Comparison of ENCODE assay signal across 24 mouse cellular contexts in the genomic region with DNA sequence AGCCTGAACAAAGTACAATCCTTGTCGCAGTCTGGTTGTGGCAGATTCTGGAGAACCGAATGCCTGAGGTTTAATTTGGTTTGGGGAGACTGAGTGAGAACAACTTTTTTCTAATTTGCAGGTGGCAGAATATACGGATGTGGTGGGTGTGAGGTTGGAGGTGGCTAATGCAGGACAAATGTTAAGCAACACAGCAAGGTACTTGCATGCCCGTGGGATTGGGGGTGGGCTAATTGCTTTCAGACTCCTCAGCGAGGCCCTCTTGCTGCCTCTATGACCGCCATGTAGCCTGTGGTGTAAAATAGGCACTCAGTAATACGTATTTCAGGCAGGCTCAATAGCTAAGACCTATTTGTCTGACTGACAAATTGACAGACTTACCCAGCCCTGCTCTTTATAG.
DNase-seq lines count a peak whose midpoint lies in the region; ATAC-seq and TF ChIP-seq lines count a peak whose summit lies in the region.
"Had no signal": no experiment of that assay in that cellular context is flagged by ENCODE, and none has a peak within 500 bp of the region (broad histone marks: within the 10 kb centered on the region; RNA-seq: fewer than 3 reads in every experiment).

No protein-coding gene starts in this region.

- no peaks in the 10 kb centered on the region for H3K36me3 ChIP-seq in testis, adult 2 months (ENCODE audit: control insufficient read depth, insufficient read depth, low read length)
- no peaks in the 10 kb centered on the region for H3K36me3 ChIP-seq in embryonic facial prominence, embryonic 11.5 days (replicated peaks; ENCODE audit: control insufficient read depth, insufficient read depth, low read depth, low read length)
- no peaks in the 10 kb centered on the region for H3K36me3 ChIP-seq in limb, embryonic 11.5 days (ENCODE audit: control insufficient read depth, insufficient read depth, low read length)
- H3K36me3 ChIP-seq: heart, embryonic 10.5 days; heart, embryonic 13.5 days; hindbrain, embryonic 10.5 days; hindbrain, embryonic 13.5 days; intestine, embryonic 15.5 days had no signal

- no peaks in the 10 kb centered on the region for H3K9me3 ChIP-seq in embryonic facial prominence, embryonic 11.5 days (replicated peaks; ENCODE audit: control insufficient read depth, low read length)
- H3K9me3 ChIP-seq in limb, embryonic 11.5 days (ENCODE audit: control insufficient read depth, low read length): no peaks in the 10 kb centered on the region
- H3K9me3 ChIP-seq: heart, embryonic 10.5 days; heart, embryonic 13.5 days; hindbrain, embryonic 10.5 days; hindbrain, embryonic 13.5 days; intestine, embryonic 15.5 days had no signal

- WGBS in embryonic facial prominence, embryonic 11.5 days: 43% methylated on average over 7 of the region's 7 CpGs
- WGBS in limb, embryonic 11.5 days: 22% methylated on average over 7 of the region's 7 CpGs

- no peaks in the 10 kb centered on the region for H3K4me1 ChIP-seq in testis, adult 2 months (ENCODE audit: control insufficient read depth, insufficient read depth, low read length)
- no peaks in the 10 kb centered on the region for H3K4me1 ChIP-seq in embryonic facial prominence, embryonic 11.5 days (ENCODE audit: control insufficient read depth, insufficient read depth, low read length)
- H3K4me1 ChIP-seq in limb, embryonic 11.5 days (ENCODE audit: control insufficient read depth, insufficient read depth, low read length): peaks cover 2% of the 10 kb centered on the region; the same call in 1 of the 2 replicates
- H3K4me1 ChIP-seq: heart, embryonic 10.5 days; heart, embryonic 13.5 days; hindbrain, embryonic 10.5 days; hindbrain, embryonic 13.5 days; intestine, embryonic 15.5 days had no signal

- no peak for TF ChIP-seq POLR2A in testis, adult 2 months (IDR thresholded peaks at IDR 0.05; ENCODE audit: control insufficient read depth, low read depth, low read length)

- no peak overlapping the region for H3K4me2 ChIP-seq in embryonic facial prominence, embryonic 11.5 days (ENCODE audit: low read depth, low read length)
- peak overlapping the region; percentile 17; the same call in 1 of the 2 replicates for H3K4me2 ChIP-seq in limb, embryonic 11.5 days (ENCODE audit: low read depth, severe bottlenecking)
- H3K4me2 ChIP-seq: heart, embryonic 13.5 days; hindbrain, embryonic 13.5 days; intestine, embryonic 15.5 days had no signal

- H3K27me3 ChIP-seq in testis, adult 2 months (ENCODE audit: control insufficient read depth, insufficient read depth, low read length): no peaks in the 10 kb centered on the region
- H3K27me3 ChIP-seq in embryonic facial prominence, embryonic 11.5 days (ENCODE audit: control insufficient read depth, insufficient read depth, low read length): no peaks in the 10 kb centered on the region
- H3K27me3 ChIP-seq in limb, embryonic 11.5 days (ENCODE audit: control insufficient read depth, insufficient read depth, low read length): no peaks in the 10 kb centered on the region
- H3K27me3 ChIP-seq: heart, embryonic 13.5 days; hindbrain, embryonic 13.5 days; intestine, embryonic 15.5 days had no signal

- no peak; the same call in 1 of the 2 replicates for ATAC-seq in embryonic facial prominence, embryonic 11.5 days (replicated peaks; ENCODE audit: insufficient number of reproducible peaks, low FRiP score, low TSS enrichment, low read depth)
- ATAC-seq in limb, embryonic 11.5 days (ENCODE audit: insufficient number of reproducible peaks, low FRiP score, low TSS enrichment, low read depth): peak; percentile 75
- ATAC-seq: CD4-positive, CD25-positive, alpha-beta regulatory T cell, adult 4 months; forebrain, embryonic 14.5 days; forebrain, postnatal 0 days; hindbrain, embryonic 16.5 days; intestine, embryonic 15.5 days had no signal

- H3K27ac ChIP-seq in testis, adult 2 months (ENCODE audit: control insufficient read depth, insufficient read depth, low read depth, low read length): no peak overlapping the region
- no peak overlapping the region for H3K27ac ChIP-seq in embryonic facial prominence, embryonic 11.5 days (replicated peaks; ENCODE audit: low read depth, low read length)
- H3K27ac ChIP-seq in limb, embryonic 11.5 days (replicated peaks; ENCODE audit: low read depth, low read length): peak overlapping the region; percentile 51
- H3K27ac ChIP-seq: heart, adult 2 months; heart, embryonic 10.5 days; heart, embryonic 13.5 days; hindbrain, embryonic 10.5 days; hindbrain, embryonic 13.5 days; intestine, embryonic 15.5 days had no signal

- H3K9ac ChIP-seq in embryonic facial prominence, embryonic 11.5 days (replicated peaks; ENCODE audit: low read length): no peak overlapping the region
- H3K9ac ChIP-seq in limb, embryonic 11.5 days (ENCODE audit: low read length): no peak overlapping the region
- H3K9ac ChIP-seq: forebrain, postnatal 0 days; heart, embryonic 13.5 days; hindbrain, embryonic 13.5 days; intestine, embryonic 15.5 days had no signal

- DNase-seq in testis, postnatal 14 days (ENCODE audit: low spot score): no peak
- peak; percentile 18 for DNase-seq in embryonic facial prominence, embryonic 11.5 days (ENCODE audit: low spot score)
- DNase-seq in limb, embryonic 11.5 days (ENCODE audit: low spot score): peak; percentile 70
- no peak for DNase-seq in spleen, postnatal 4 days (ENCODE audit: low spot score in 2 of 2)
- DNase-seq in spleen, postnatal 14 days (ENCODE audit: low spot score in 2 of 2): no peak
- DNase-seq: adrenal gland, adult 2 months; adrenal gland, postnatal 14 days; cerebellum, adult 11-12 months; cerebellum, adult 8-10 months; cerebellum, postnatal 10 days; cerebellum, postnatal 36 days; forebrain, postnatal 0 days; gastrocnemius, postnatal 25 days; heart, adult 2 months; heart, postnatal 36 days had no signal

- no peak for TF ChIP-seq CTCF in testis, adult 2 months (IDR thresholded peaks at IDR 0.05; ENCODE audit: control insufficient read depth, insufficient read depth, insufficient replicate concordance, low read depth, low read length)

- peak overlapping the region; percentile 22; the same call in 1 of the 2 replicates for H3K4me3 ChIP-seq in testis, adult 2 months (ENCODE audit: control insufficient read depth, low read depth, low read length)
- no peak overlapping the region for H3K4me3 ChIP-seq in embryonic facial prominence, embryonic 11.5 days (ENCODE audit: low read depth, low read length)
- H3K4me3 ChIP-seq in limb, embryonic 11.5 days (ENCODE audit: low read depth, low read length): no peak overlapping the region
- H3K4me3 ChIP-seq: heart, adult 2 months; heart, embryonic 10.5 days; heart, embryonic 13.5 days; hindbrain, embryonic 10.5 days; hindbrain, embryonic 13.5 days; intestine, embryonic 15.5 days had no signal

Comparison
In these comparisons a context has a peak if more than half of its experiments do, and no peak if none do; other contexts are left out.
1. DNase-seq: peak in embryonic facial prominence, embryonic 11.5 days (single experiment) and limb, embryonic 11.5 days (single experiment); none in testis, postnatal 14 days (single experiment), spleen, postnatal 4 days (0 of 2) and spleen, postnatal 14 days (0 of 2).